Mouse (Mus musculus): ENCODE results near the gene Mab21l3. TPM values are rescaled to one million over a fixed set of nuclear protein-coding genes. Genes with fewer than 3 reads are reported as not detected.
"Not testable (repeated sequence)": the region's sequence is repeated elsewhere in the genome, so short reads cannot be mapped to it uniquely, and the experiment has no call there.

The Mab21l3 gene
- total RNA-seq, 1 experiment, result 1.9 TPM

DNA sequence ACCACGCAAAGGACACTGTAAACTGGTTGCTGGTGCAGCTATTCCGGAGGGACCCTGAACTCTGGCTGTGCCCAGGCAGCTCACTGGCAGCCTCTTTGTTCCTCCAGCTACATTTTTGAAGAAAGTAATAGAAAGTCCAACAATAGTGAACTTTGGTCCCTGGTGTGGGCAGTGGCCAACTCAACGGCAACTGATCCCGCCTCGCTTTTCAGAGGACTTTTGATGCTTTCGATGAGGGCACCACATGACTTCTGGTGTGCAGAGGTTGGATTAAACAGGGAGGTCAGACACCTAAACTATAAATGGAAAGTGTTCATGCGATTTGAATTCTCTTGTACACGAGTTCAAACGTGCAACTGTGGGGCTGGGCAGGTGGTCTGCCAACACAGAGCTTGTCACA is 24.4 kb downstream of the Mab21l3 start:
- in situ Hi-C loops (cut with MboI; ENCODE audit: low sequenced_read_pairs in 2 of 2, unreplicated experiment in 2 of 2), result loop anchor here in 1 of 2 experiments (25.0 kb wide), 2 partner anchors 512 to 862 kb away; partner anchors contain the start of gene Ttf2

DNA sequence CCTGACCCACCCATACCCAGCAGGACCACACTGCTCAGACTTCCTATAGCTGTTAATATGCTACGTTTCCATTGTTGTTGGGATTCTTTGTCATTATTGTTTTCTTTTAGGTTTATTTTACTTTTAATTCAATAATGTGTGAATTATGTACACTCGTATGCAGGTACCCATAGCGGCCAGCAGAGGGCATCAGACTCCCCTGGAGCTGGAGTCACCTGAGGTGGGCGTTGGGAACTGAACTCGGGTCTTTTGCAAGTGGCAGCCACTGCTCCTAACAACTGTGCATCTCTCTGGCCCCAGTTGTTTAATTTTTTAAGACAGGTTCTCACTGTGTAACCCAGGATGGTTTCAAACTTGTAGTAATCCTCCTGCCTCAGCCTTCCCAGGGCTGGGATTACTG is 26.7 kb downstream of the Mab21l3 start:
- no peaks in the 10 kb centered on the region for H3K36me3 ChIP-seq (ENCODE audit: control insufficient read depth, insufficient read depth, low read length, poor library complexity, severe bottlenecking)
- in situ Hi-C loops (cut with MboI; ENCODE audit: low sequenced_read_pairs in 2 of 2, unreplicated experiment in 2 of 2), result loop anchor here in 1 of 2 experiments (25.0 kb wide), 2 partner anchors 510 to 860 kb away; partner anchors contain the start of gene Ttf2
- no peak overlapping the region for H3K4me3 ChIP-seq (ENCODE audit: insufficient read depth in 1 of 2, low read depth in 1 of 2, low read length in 2 of 2, poor library complexity in 1 of 2, severe bottlenecking in 1 of 2)
- DNase-seq (ENCODE audit: low read depth, low spot score), result no peak
- H3K4me1 ChIP-seq (ENCODE audit: control insufficient read depth in 2 of 2, insufficient read depth in 2 of 2, low read length in 2 of 2, poor library complexity in 1 of 2), result no peaks in the 10 kb centered on the region
- TF ChIP-seq ZNF384 (IDR thresholded peaks at IDR 0.05; ENCODE audit: low read depth, low read length) (no peak), CHD2 (IDR thresholded peaks at IDR 0.05; ENCODE audit: low read depth, low read length) (no peak), HCFC1 (IDR thresholded peaks at IDR 0.05; ENCODE audit: borderline replicate concordance, insufficient read depth, low read length) (no peak), ZC3H11A (IDR thresholded peaks at IDR 0.05; ENCODE audit: borderline replicate concordance, low read depth, low read length) (no peak), MAFK (IDR thresholded peaks at IDR 0.05; ENCODE audit: insufficient read depth, low read depth, low read length) (no peak)
- no peaks in the 10 kb centered on the region for H3K9me3 ChIP-seq (ENCODE audit: control insufficient read depth, insufficient read depth, low read depth, low read length)
- H3K9ac ChIP-seq (ENCODE audit: insufficient read depth, low read depth, low read length, poor library complexity, severe bottlenecking), result no peak overlapping the region
- no peak overlapping the region for H3K27ac ChIP-seq (ENCODE audit: insufficient read depth, low read depth, low read length, poor library complexity, severe bottlenecking)

More for the DNA sequence above, 24.4 kb downstream of the Mab21l3 start:
- DNase-seq (ENCODE audit: low read depth, low spot score), result no peak
- no peak overlapping the region for H3K27ac ChIP-seq (ENCODE audit: insufficient read depth, low read depth, low read length, poor library complexity, severe bottlenecking)
- H3K4me1 ChIP-seq (ENCODE audit: control insufficient read depth in 2 of 2, insufficient read depth in 2 of 2, low read length in 2 of 2, poor library complexity in 1 of 2), result 0 out of 4 replicates have a peak, but pooled peaks cover 0 to 2% of the 10 kb centered on the region in 2 experiments
- no peak overlapping the region for H3K4me3 ChIP-seq (ENCODE audit: insufficient read depth in 1 of 2, low read depth in 1 of 2, low read length in 2 of 2, poor library complexity in 1 of 2, severe bottlenecking in 1 of 2)
- no peaks in the 10 kb centered on the region for H3K9me3 ChIP-seq (ENCODE audit: control insufficient read depth, insufficient read depth, low read depth, low read length)
- no peak overlapping the region for H3K9ac ChIP-seq (ENCODE audit: insufficient read depth, low read depth, low read length, poor library complexity, severe bottlenecking)
- no peaks in the 10 kb centered on the region for H3K36me3 ChIP-seq (ENCODE audit: control insufficient read depth, insufficient read depth, low read length, poor library complexity, severe bottlenecking)
- no peak for TF ChIP-seq HCFC1 (IDR thresholded peaks at IDR 0.05; ENCODE audit: borderline replicate concordance, insufficient read depth, low read length)
- TF ChIP-seq ZNF384 (IDR thresholded peaks at IDR 0.05; ENCODE audit: low read depth, low read length), result no peak
- no peak for TF ChIP-seq ZC3H11A (IDR thresholded peaks at IDR 0.05; ENCODE audit: borderline replicate concordance, low read depth, low read length)
- no peak for TF ChIP-seq MAFK (IDR thresholded peaks at IDR 0.05; ENCODE audit: insufficient read depth, low read depth, low read length)
- no peak for TF ChIP-seq CHD2 (IDR thresholded peaks at IDR 0.05; ENCODE audit: low read depth, low read length)

GRCm38 (mm10) chr3:101820708-101821107 is 28.1 kb downstream of the Mab21l3 start:
- H3K9ac ChIP-seq (ENCODE audit: insufficient read depth, low read depth, low read length, poor library complexity, severe bottlenecking); H3K4me1 ChIP-seq (ENCODE audit: control insufficient read depth in 2 of 2, insufficient read depth in 2 of 2, low read length in 2 of 2, poor library complexity in 1 of 2); H3K9me3 ChIP-seq (ENCODE audit: control insufficient read depth, insufficient read depth, low read depth, low read length); H3K27ac ChIP-seq (ENCODE audit: insufficient read depth, low read depth, low read length, poor library complexity, severe bottlenecking); H3K4me3 ChIP-seq (ENCODE audit: insufficient read depth in 1 of 2, low read depth in 1 of 2, low read length in 2 of 2, poor library complexity in 1 of 2, severe bottlenecking in 1 of 2); H3K36me3 ChIP-seq (ENCODE audit: control insufficient read depth, insufficient read depth, low read length, poor library complexity, severe bottlenecking); DNase-seq (ENCODE audit: low read depth, low spot score): not testable (repeated sequence)
- in situ Hi-C loops (cut with MboI; ENCODE audit: low sequenced_read_pairs in 2 of 2, unreplicated experiment in 2 of 2), result loop anchor here in 1 of 2 experiments (25.0 kb wide), 2 partner anchors 508 to 858 kb away; partner anchors contain the start of gene Ttf2

- no peak overlapping the region for H3K27ac ChIP-seq (ENCODE audit: insufficient read depth, low read depth, low read length, poor library complexity, severe bottlenecking)
- H3K4me3 ChIP-seq (ENCODE audit: insufficient read depth in 1 of 2, low read depth in 1 of 2, low read length in 2 of 2, poor library complexity in 1 of 2, severe bottlenecking in 1 of 2), result no peak overlapping the region
- no peaks in the 10 kb centered on the region for H3K9me3 ChIP-seq (ENCODE audit: control insufficient read depth, insufficient read depth, low read depth, low read length)
- H3K4me1 ChIP-seq (ENCODE audit: control insufficient read depth in 2 of 2, insufficient read depth in 2 of 2, low read length in 2 of 2, poor library complexity in 1 of 2), result no peaks in the 10 kb centered on the region
- in situ Hi-C loops (cut with MboI; ENCODE audit: low sequenced_read_pairs in 2 of 2, unreplicated experiment in 2 of 2), result loop anchor here (10.0 to 25.0 kb wide), 3 partner anchors 331 to 854 kb away; partner anchors contain the start of gene Ttf2 (in 1 of the 2)
- H3K36me3 ChIP-seq (ENCODE audit: control insufficient read depth, insufficient read depth, low read length, poor library complexity, severe bottlenecking), result no peaks in the 10 kb centered on the region
- no peak for DNase-seq (ENCODE audit: low read depth, low spot score)
- TF ChIP-seq ZC3H11A (IDR thresholded peaks at IDR 0.05; ENCODE audit: borderline replicate concordance, low read depth, low read length) (no peak), ZNF384 (IDR thresholded peaks at IDR 0.05; ENCODE audit: low read depth, low read length) (no peak), MAFK (IDR thresholded peaks at IDR 0.05; ENCODE audit: insufficient read depth, low read depth, low read length) (no peak), CHD2 (IDR thresholded peaks at IDR 0.05; ENCODE audit: low read depth, low read length) (no peak), HCFC1 (IDR thresholded peaks at IDR 0.05; ENCODE audit: borderline replicate concordance, insufficient read depth, low read length) (no peak)
- no peak overlapping the region for H3K9ac ChIP-seq (ENCODE audit: insufficient read depth, low read depth, low read length, poor library complexity, severe bottlenecking)
These were observed 32.8 kb downstream of the Mab21l3 start for GRCm38 (mm10) chr3:101816006-101816405.

DNA sequence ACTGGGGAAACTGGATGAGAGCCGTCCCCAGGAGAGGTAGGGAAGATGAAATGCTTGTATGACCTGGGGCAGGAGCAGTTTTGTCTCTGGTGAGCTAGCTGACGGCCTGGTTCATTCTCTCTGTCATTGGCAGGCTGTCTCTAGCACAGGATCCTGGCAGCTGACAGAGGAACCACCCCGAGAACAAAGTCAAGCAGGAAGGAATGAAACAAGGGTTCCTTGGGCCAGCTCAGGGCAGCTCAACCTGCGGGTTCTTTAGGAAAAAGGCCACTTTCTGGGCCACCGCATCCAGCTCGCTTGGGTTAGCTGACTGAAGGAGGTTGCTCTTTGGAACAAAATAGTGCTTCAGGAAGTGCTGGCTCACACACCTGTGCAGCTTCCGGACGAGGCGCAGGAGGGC is 34.0 kb downstream of the Mab21l3 start:
- DNase-seq (ENCODE audit: low read depth, low spot score), result no peak
- H3K4me3 ChIP-seq (ENCODE audit: insufficient read depth in 1 of 2, low read depth in 1 of 2, low read length in 2 of 2, poor library complexity in 1 of 2, severe bottlenecking in 1 of 2), result no peak overlapping the region
- no peaks in the 10 kb centered on the region for H3K36me3 ChIP-seq (ENCODE audit: control insufficient read depth, insufficient read depth, low read length, poor library complexity, severe bottlenecking)
- in situ Hi-C loops (cut with MboI; ENCODE audit: low sequenced_read_pairs in 2 of 2, unreplicated experiment in 2 of 2), result loop anchor here (5.0 to 25.0 kb wide), 4 partner anchors 322 to 852 kb away; partner anchors contain the start of gene Ttf2 (in 1 of the 2)
- H3K27ac ChIP-seq (ENCODE audit: insufficient read depth, low read depth, low read length, poor library complexity, severe bottlenecking), result no peak overlapping the region
- no peaks in the 10 kb centered on the region for H3K4me1 ChIP-seq (ENCODE audit: control insufficient read depth in 2 of 2, insufficient read depth in 2 of 2, low read length in 2 of 2, poor library complexity in 1 of 2)
- no peaks in the 10 kb centered on the region for H3K9me3 ChIP-seq (ENCODE audit: control insufficient read depth, insufficient read depth, low read depth, low read length)
- H3K9ac ChIP-seq (ENCODE audit: insufficient read depth, low read depth, low read length, poor library complexity, severe bottlenecking), result no peak overlapping the region
- TF ChIP-seq MAFK (IDR thresholded peaks at IDR 0.05; ENCODE audit: insufficient read depth, low read depth, low read length) (no peak), ZNF384 (IDR thresholded peaks at IDR 0.05; ENCODE audit: low read depth, low read length) (no peak), ZC3H11A (IDR thresholded peaks at IDR 0.05; ENCODE audit: borderline replicate concordance, low read depth, low read length) (no peak), CHD2 (IDR thresholded peaks at IDR 0.05; ENCODE audit: low read depth, low read length) (no peak), HCFC1 (IDR thresholded peaks at IDR 0.05; ENCODE audit: borderline replicate concordance, insufficient read depth, low read length) (no peak)

Data from ES-E14 (cell line).